Mouse (Mus musculus) ES-E14 (cell line): Measurements from ENCODE around the gene 4930470P17Rik. TPM values are rescaled to one million over a fixed set of nuclear protein-coding genes. Genes with fewer than 3 reads are reported as not detected.

ENCODE experiments used
- DNase-seq: peaks from one replicate; pipeline ENCODE4 v3.0.0-alpha.2; 2013; ENCODE audit warnings: low read depth, low spot score
- H3K27ac ChIP-seq: 2 replicates; pipeline ENCODE4 v1.5.1; 2012; ENCODE audit warnings: low read depth, mild to moderate bottlenecking, low read length, moderate library complexity, mixed read lengths; ENCODE audit not compliant: poor library complexity, insufficient read depth, severe bottlenecking
- H3K36me3 ChIP-seq: 2 replicates; pipeline ENCODE4 v1.6.1; 2012; ENCODE audit warnings: mild to moderate bottlenecking, low read length, moderate library complexity, mixed read lengths; ENCODE audit not compliant: control insufficient read depth, poor library complexity, insufficient read depth, severe bottlenecking
- H3K4me1 ChIP-seq, 2 experiments: fragments of 150-350 bp in 1 of 2; sonication (generic) in 1 of 2; 2 replicates each; pipeline ENCODE4 v1.6.1; 2012; ENCODE audit warnings: low read length in 2 of 2, mild to moderate bottlenecking in 1 of 2, mixed read lengths in 1 of 2; ENCODE audit not compliant: control insufficient read depth in 2 of 2, insufficient read depth in 2 of 2, poor library complexity in 1 of 2
- H3K4me3 ChIP-seq, 2 experiments: fragments of 150-350 bp in 1 of 2; sonication (generic) in 1 of 2; 2 replicates each; pipeline ENCODE4 v1.5.1; 2012; ENCODE audit warnings: low read length in 2 of 2, low read depth in 1 of 2, mild to moderate bottlenecking in 1 of 2, mixed read lengths in 1 of 2; ENCODE audit not compliant: insufficient read depth in 1 of 2, poor library complexity in 1 of 2, severe bottlenecking in 1 of 2
- H3K9ac ChIP-seq: 2 replicates; pipeline ENCODE4 v1.6.1; 2012; ENCODE audit warnings: low read depth, mild to moderate bottlenecking, low read length, mixed read lengths; ENCODE audit not compliant: poor library complexity, insufficient read depth, severe bottlenecking
- H3K9me3 ChIP-seq: fragments of 150-350 bp; sonication (generic); 2 replicates; pipeline ENCODE4 v1.6.1; 2012; ENCODE audit warnings: low read depth, mild to moderate bottlenecking, low read length; ENCODE audit not compliant: control insufficient read depth, insufficient read depth
- CHD2 ChIP-seq: IDR thresholded peaks from 2 replicates; pipeline ENCODE4 v1.6.1; 2014; ENCODE audit warnings: mild to moderate bottlenecking, low read depth, low read length, inconsistent platforms
- HCFC1 ChIP-seq: IDR thresholded peaks from 2 replicates; pipeline ENCODE4 v1.6.1; 2012; ENCODE audit warnings: low read length, inconsistent platforms, borderline replicate concordance; ENCODE audit not compliant: insufficient read depth
- MAFK ChIP-seq: IDR thresholded peaks from 2 replicates; pipeline ENCODE4 v1.6.1; 2014; ENCODE audit warnings: mild to moderate bottlenecking, low read depth, low read length, inconsistent platforms; ENCODE audit not compliant: insufficient read depth
- ZC3H11A ChIP-seq: IDR thresholded peaks from 2 replicates; pipeline ENCODE4 v1.6.1; 2012; ENCODE audit warnings: low read depth, mild to moderate bottlenecking, inconsistent platforms, low read length, borderline replicate concordance
- ZNF384 ChIP-seq: IDR thresholded peaks from 2 replicates; pipeline ENCODE4 v1.6.1; 2012; ENCODE audit warnings: low read depth, low read length, inconsistent platforms
- in situ Hi-C, 2 experiments: fragments of 600-800 bp; cut with MboI; formaldehyde crosslinking; loops; one replicate each; pipeline ENCODE4 v1.15.1; 2025; ENCODE audit warnings: low sequenced_read_pairs in 2 of 2, inconsistent platforms in 1 of 2; ENCODE audit not compliant: unreplicated experiment in 2 of 2
- total RNA-seq: library from RNA; depleted of rRNA; stranded (reverse); fragments of 300-350 nt; gene quantifications from 2 replicates; pipeline ENCODE4 v1.2.3, GENCODE M21; 2012

The 4930470P17Rik gene
- total RNA-seq, 1 experiment, result not detected

DNA sequence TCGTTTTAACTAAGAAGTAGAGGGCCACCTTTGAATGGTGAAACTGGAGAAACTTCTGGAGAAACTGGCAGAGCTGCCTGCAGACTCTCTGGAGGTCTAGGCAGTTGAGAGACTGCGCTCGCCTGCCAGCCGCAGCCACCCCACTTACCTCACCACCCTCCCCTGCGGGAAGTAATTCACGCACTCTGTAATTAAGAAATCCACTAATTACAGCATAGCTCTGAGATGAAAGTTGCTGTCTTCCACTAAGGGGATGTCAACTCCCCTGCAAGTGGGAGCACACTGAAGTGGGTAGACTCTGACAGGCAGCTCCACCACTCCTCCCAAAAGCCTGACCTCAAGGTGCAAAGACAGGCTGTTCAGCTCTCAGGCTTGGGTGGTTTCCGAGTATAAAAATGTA, 49.7 kb downstream of the 4930470P17Rik start:
- H3K36me3 ChIP-seq, result no peaks in the 10 kb centered on the region
- H3K9ac ChIP-seq, result no peak overlapping the region
- no peak overlapping the region for H3K27ac ChIP-seq
- DNase-seq, result no peak
- H3K4me1 ChIP-seq, result peaks cover 4 to 19% of the 10 kb centered on the region in 2 experiments; a peak in 3 of 4 replicates
- H3K4me3 ChIP-seq, result no peak overlapping the region
- in situ Hi-C loops, result no loop called here
- no peaks in the 10 kb centered on the region for H3K9me3 ChIP-seq
- TF ChIP-seq CHD2 (no peak), ZNF384 (no peak), MAFK (no peak)

GRCm38 (mm10) chr2:170550240-170550639, 51.6 kb downstream of the 4930470P17Rik start:
- H3K4me3 ChIP-seq, result no peak overlapping the region
- H3K4me1 ChIP-seq, result peaks cover 7 to 19% of the 10 kb centered on the region in 2 experiments; a peak in 3 of 4 replicates
- in situ Hi-C loops, result no loop called here
- H3K27ac ChIP-seq, result no peak overlapping the region
- DNase-seq, result no peak
- TF ChIP-seq HCFC1, result no peak
- no peak for TF ChIP-seq CHD2
- no peak for TF ChIP-seq ZNF384
- TF ChIP-seq ZC3H11A, result no peak
- no peak for TF ChIP-seq MAFK
- H3K9me3 ChIP-seq, result no peaks in the 10 kb centered on the region
- no peaks in the 10 kb centered on the region for H3K36me3 ChIP-seq
- no peak overlapping the region for H3K9ac ChIP-seq

DNA sequence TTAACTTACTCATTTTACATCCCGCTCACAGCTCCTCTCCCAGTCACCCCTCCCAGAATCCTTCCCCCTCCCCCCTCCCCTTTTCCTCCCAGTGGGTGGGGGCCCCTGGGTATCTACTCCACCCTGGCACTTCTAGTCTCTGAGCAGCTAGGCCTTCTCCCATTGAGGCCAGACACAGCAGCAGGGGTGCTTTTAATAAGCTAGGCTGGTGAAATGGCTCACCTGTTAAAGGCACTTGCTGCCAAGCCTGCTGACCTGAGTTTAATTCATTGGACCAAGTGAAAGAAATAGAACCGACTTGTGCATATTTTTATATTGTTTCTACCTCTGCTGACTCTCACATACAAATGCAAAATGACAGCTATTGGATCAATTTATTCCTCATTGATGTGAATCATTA, 52.7 kb downstream of the 4930470P17Rik start:
- Histone ChIP-seq H3K9ac (no peak overlapping the region), H3K9me3 (no peaks in the 10 kb centered on the region), H3K27ac (no peak overlapping the region), H3K4me1 (peaks cover 7 to 19% of the 10 kb centered on the region in 2 experiments; a peak in 3 of 4 replicates), H3K4me3 (no peak overlapping the region), H3K36me3 (no peaks in the 10 kb centered on the region)
- in situ Hi-C loops, result no loop called here
- TF ChIP-seq CHD2, result no peak
- TF ChIP-seq ZNF384, result no peak
- TF ChIP-seq HCFC1, result no peak
- TF ChIP-seq MAFK, result no peak
- TF ChIP-seq ZC3H11A, result no peak
- DNase-seq, result no peak

DNA sequence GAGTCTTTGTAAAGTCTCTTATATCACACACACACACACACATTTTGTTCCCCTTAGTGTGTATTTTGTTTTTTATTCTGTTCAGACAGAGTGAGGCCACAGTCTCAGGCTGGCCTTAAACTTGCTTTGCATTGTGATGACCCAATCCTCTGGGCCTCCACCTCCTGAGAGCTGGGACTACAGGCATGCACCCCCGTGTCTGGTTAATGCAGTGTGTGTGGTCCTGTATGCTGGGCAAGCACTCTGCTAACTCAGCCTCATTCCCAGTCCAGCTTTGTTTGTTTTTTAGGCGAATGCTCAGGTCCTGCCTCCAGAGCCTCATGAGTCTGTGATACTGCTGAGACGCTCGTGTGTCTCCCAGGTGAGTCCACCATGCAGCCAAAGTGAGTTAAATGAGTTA, 53.8 kb downstream of the 4930470P17Rik start:
- H3K9ac ChIP-seq, result no peak overlapping the region
- no peak for DNase-seq
- in situ Hi-C loops, result no loop called here
- H3K36me3 ChIP-seq, result no peaks in the 10 kb centered on the region
- H3K4me3 ChIP-seq, result no peak overlapping the region
- TF ChIP-seq ZC3H11A, result no peak
- no peak for TF ChIP-seq CHD2
- no peak for TF ChIP-seq ZNF384
- TF ChIP-seq MAFK, result no peak
- TF ChIP-seq HCFC1, result no peak
- no peaks in the 10 kb centered on the region for H3K9me3 ChIP-seq
- H3K4me1 ChIP-seq, result peaks cover 7 to 14% of the 10 kb centered on the region in 2 experiments; a peak in 3 of 4 replicates
- no peak overlapping the region for H3K27ac ChIP-seq

GRCm38 (mm10) chr2:170547526-170547925, 54.3 kb downstream of the 4930470P17Rik start:
- no peak overlapping the region for H3K4me3 ChIP-seq
- no peak overlapping the region for H3K9ac ChIP-seq
- no peak overlapping the region for H3K27ac ChIP-seq
- H3K36me3 ChIP-seq, result no peaks in the 10 kb centered on the region
- in situ Hi-C loops, result no loop called here
- no peaks in the 10 kb centered on the region for H3K9me3 ChIP-seq
- DNase-seq, result no peak
- no peak for TF ChIP-seq HCFC1
- peaks cover 7 to 14% of the 10 kb centered on the region in 2 experiments; a peak in 3 of 4 replicates for H3K4me1 ChIP-seq
